Mouse (Mus musculus) MEL (cell line): ENCODE data around the gene Snapc1. TPM values are rescaled to one million over a fixed set of nuclear protein-coding genes. Genes with fewer than 3 reads are reported as not detected.

ENCODE experiments used
- DNase-seq: peaks from one replicate; pipeline ENCODE4 v3.0.0; 2011; ENCODE audit warnings: low read depth, low spot score
- H3K27ac ChIP-seq: 2 replicates; pipeline ENCODE4 v1.5.1; 2012; ENCODE audit warnings: low read depth, mild to moderate bottlenecking, control low read depth, low read length, moderate library complexity; ENCODE audit not compliant: control insufficient read depth
- H3K27me3 ChIP-seq, 2 experiments: fragments of 150-350 bp in 1 of 2; sonication (generic) in 1 of 2; 2 replicates each; pipeline ENCODE4 v1.6.1; 2012; ENCODE audit warnings: low read length in 2 of 2, mild to moderate bottlenecking in 2 of 2, improper control_type of control experiment in 1 of 2, moderate library complexity in 1 of 2; ENCODE audit not compliant: insufficient read depth in 2 of 2, control insufficient read depth in 1 of 2
- H3K36me3 ChIP-seq, 2 experiments: 2 replicates each; pipeline ENCODE4 v1.6.1; 2012 to 2014; ENCODE audit warnings: low read length in 2 of 2, improper control_type of control experiment in 1 of 2, inconsistent platforms in 1 of 2, mild to moderate bottlenecking in 1 of 2; ENCODE audit not compliant: insufficient read depth in 2 of 2, control insufficient read depth in 1 of 2
- H3K4me1 ChIP-seq, 2 experiments: fragments of 150-350 bp in 1 of 2; sonication (generic) in 1 of 2; 2 replicates each; pipeline ENCODE4 v1.6.1; 2012; ENCODE audit warnings: low read length in 2 of 2, improper control_type of control experiment in 1 of 2, mild to moderate bottlenecking in 1 of 2; ENCODE audit not compliant: insufficient read depth in 2 of 2, control insufficient read depth in 1 of 2
- H3K4me3 ChIP-seq, 2 experiments: fragments of 150-350 bp in 1 of 2; sonication (generic) in 1 of 2; 2 replicates each; pipeline ENCODE4 v1.5.1; 2012; ENCODE audit warnings: low read depth in 2 of 2, low read length in 2 of 2, mild to moderate bottlenecking in 2 of 2, moderate library complexity in 2 of 2, control low read depth in 1 of 2, improper control_type of control experiment in 1 of 2; ENCODE audit not compliant: control insufficient read depth in 1 of 2, insufficient read depth in 1 of 2
- H3K79me2 ChIP-seq: 2 replicates; pipeline ENCODE4 v1.6.1; 2012; ENCODE audit warnings: mild to moderate bottlenecking, low read length, moderate library complexity; ENCODE audit not compliant: control insufficient read depth, poor library complexity, insufficient read depth
- H3K9ac ChIP-seq: 2 replicates; pipeline ENCODE4 v1.6.1; 2012; ENCODE audit warnings: low read depth, mild to moderate bottlenecking, control low read depth, low read length, moderate library complexity; ENCODE audit not compliant: control insufficient read depth, poor library complexity, severe bottlenecking
- H3K9me3 ChIP-seq: fragments of 150-350 bp; sonication (generic); replicated peaks from 2 replicates; pipeline ENCODE4 v1.6.1; 2012; ENCODE audit warnings: mild to moderate bottlenecking, low read length, improper control_type of control experiment, moderate library complexity; ENCODE audit not compliant: insufficient read depth
- BHLHE40 ChIP-seq: IDR thresholded peaks from 2 replicates; pipeline ENCODE4 v1.6.1; 2012; ENCODE audit warnings: low read depth, mild to moderate bottlenecking, inconsistent platforms, low read length, improper control_type of control experiment, borderline replicate concordance
- CHD1 ChIP-seq: IDR thresholded peaks from 2 replicates; pipeline ENCODE4 v1.6.1; 2012; ENCODE audit warnings: low read depth, mild to moderate bottlenecking, inconsistent platforms, low read length, improper control_type of control experiment
- CHD2 ChIP-seq: IDR thresholded peaks from 2 replicates; pipeline ENCODE4 v1.6.1; 2011; ENCODE audit warnings: low read length, improper control_type of control experiment
- CTCF ChIP-seq, 3 experiments: IDR thresholded peaks in 2 of 3; conservative IDR thresholded peaks in 1 of 3; 2 replicates each; pipeline ENCODE4 v1.5.1; 2011 to 2012; ENCODE audit warnings: low read length in 3 of 3, low read depth in 2 of 3, mild to moderate bottlenecking in 2 of 3, improper control_type of control experiment in 1 of 3, inconsistent platforms in 1 of 3, mixed read lengths in 1 of 3, moderate library complexity in 1 of 3; ENCODE audit not compliant: control insufficient read depth in 1 of 3, insufficient read depth in 1 of 3, poor library complexity in 1 of 3, severe bottlenecking in 1 of 3
- E2F4 ChIP-seq: IDR thresholded peaks from 2 replicates; pipeline ENCODE4 v1.6.1; 2011; ENCODE audit warnings: low read depth, low read length, improper control_type of control experiment, borderline replicate concordance
- EP300 ChIP-seq, 2 experiments: IDR thresholded peaks; 2 replicates each; pipeline ENCODE4 v1.6.1; 2011; ENCODE audit warnings: improper control_type of control experiment in 2 of 2, low read length in 2 of 2, low read depth in 1 of 2, mild to moderate bottlenecking in 1 of 2
- ETS1 ChIP-seq: IDR thresholded peaks from 2 replicates; pipeline ENCODE4 v1.6.1; 2012; ENCODE audit warnings: low read depth, mild to moderate bottlenecking, inconsistent platforms, low read length, improper control_type of control experiment, moderate library complexity
- GATA1 ChIP-seq: IDR thresholded peaks from 2 replicates; pipeline ENCODE4 v1.6.1; 2011; ENCODE audit warnings: low read depth, low read length, improper control_type of control experiment
- MAFK ChIP-seq: IDR thresholded peaks from 2 replicates; pipeline ENCODE4 v1.6.1; 2011; ENCODE audit warnings: low read depth, mild to moderate bottlenecking, low read length, improper control_type of control experiment, borderline replicate concordance
- MAX ChIP-seq: IDR thresholded peaks from 2 replicates; pipeline ENCODE4 v1.6.1; 2011; ENCODE audit warnings: low read length, improper control_type of control experiment
- MAZ ChIP-seq: IDR thresholded peaks from 2 replicates; pipeline ENCODE4 v1.6.1; 2012; ENCODE audit warnings: low read depth, mild to moderate bottlenecking, inconsistent platforms, low read length, improper control_type of control experiment
- MEF2A ChIP-seq: IDR thresholded peaks from 2 replicates; pipeline ENCODE4 v1.6.1; 2014; ENCODE audit warnings: low read depth, mild to moderate bottlenecking, inconsistent platforms, low read length, improper control_type of control experiment; ENCODE audit not compliant: poor library complexity, insufficient replicate concordance, severe bottlenecking; ENCODE audit errors: extremely low read depth
- MXI1 ChIP-seq: IDR thresholded peaks from 2 replicates; pipeline ENCODE4 v1.6.1; 2011; ENCODE audit warnings: mild to moderate bottlenecking, low read depth, low read length, improper control_type of control experiment
- MYB ChIP-seq: IDR thresholded peaks from 2 replicates; pipeline ENCODE4 v1.6.1; 2011; ENCODE audit warnings: mild to moderate bottlenecking, low read depth, low read length, improper control_type of control experiment
- MYC ChIP-seq: IDR thresholded peaks from 2 replicates; pipeline ENCODE4 v1.6.1; 2011; ENCODE audit warnings: low read depth, mild to moderate bottlenecking, low read length, improper control_type of control experiment, moderate library complexity
- NELFE ChIP-seq: IDR thresholded peaks from 2 replicates; pipeline ENCODE4 v1.6.1; 2011; ENCODE audit warnings: low read depth, low read length, improper control_type of control experiment
- RAD21 ChIP-seq: IDR thresholded peaks from 2 replicates; pipeline ENCODE4 v1.6.1; 2011; ENCODE audit warnings: mild to moderate bottlenecking, low read depth, low read length, improper control_type of control experiment
- RCOR1 ChIP-seq: IDR thresholded peaks from 2 replicates; pipeline ENCODE4 v1.6.1; 2012; ENCODE audit warnings: low read depth, mild to moderate bottlenecking, inconsistent platforms, low read length, improper control_type of control experiment
- SMC3 ChIP-seq: IDR thresholded peaks from 2 replicates; pipeline ENCODE4 v1.6.1; 2011; ENCODE audit warnings: low read depth, low read length, improper control_type of control experiment
- USF2 ChIP-seq, 2 experiments: IDR thresholded peaks; 2 replicates each; pipeline ENCODE4 v1.6.1; 2011 to 2012; ENCODE audit warnings: improper control_type of control experiment in 2 of 2, low read length in 2 of 2, borderline replicate concordance in 1 of 2, inconsistent platforms in 1 of 2, low read depth in 1 of 2, mild to moderate bottlenecking in 1 of 2; ENCODE audit not compliant: insufficient read depth in 1 of 2
- ZC3H11A ChIP-seq: IDR thresholded peaks from 2 replicates; pipeline ENCODE4 v1.6.1; 2012; ENCODE audit warnings: low read depth, mild to moderate bottlenecking, inconsistent platforms, low read length, improper control_type of control experiment
- ZKSCAN1 ChIP-seq: IDR thresholded peaks from 2 replicates; pipeline ENCODE4 v1.6.1; 2012; ENCODE audit warnings: low read depth, mild to moderate bottlenecking, inconsistent platforms, low read length, improper control_type of control experiment, moderate library complexity
- ZNF384 ChIP-seq: IDR thresholded peaks from 2 replicates; pipeline ENCODE4 v1.6.1; 2012; ENCODE audit warnings: low read depth, mild to moderate bottlenecking, inconsistent platforms, low read length, improper control_type of control experiment
- polyA plus RNA-seq, 2 experiments: library from polyadenylated mRNA; stranded (reverse) in 1 of 2; unstranded in 1 of 2; fragments of >175 nt in 1 of 2; fragments of >200 nt in 1 of 2; gene quantifications; 2 replicates each; pipeline versions ENCODE4 v1.2.1 to v1.2.4; 2012; ENCODE audit warnings: low replicate concordance in 2 of 2, low read depth in 1 of 2; ENCODE audit not compliant: insufficient read length in 2 of 2, insufficient read depth in 1 of 2, missing spikeins in 1 of 2
- total RNA-seq: library from RNA; depleted of rRNA; stranded (reverse); fragments of 300-350 nt; gene quantifications from 2 replicates; pipeline ENCODE4 v1.2.3, GENCODE M21; 2012

The Snapc1 gene
- total and polyA plus RNA-seq, 3 experiments: 13.7 to 19.2 TPM; not detected in 1

GRCm38 (mm10) chr12:73989594-73989993, 25.3 kb downstream of the Snapc1 start:
- Histone ChIP-seq H3K79me2 (no peaks in the 10 kb centered on the region), H3K4me3 (no peak overlapping the region), H3K27me3 (no peaks in the 10 kb centered on the region; a peak in 1 of 4 replicates), H3K27ac (no peak overlapping the region), H3K4me1 (no peaks in the 10 kb centered on the region), H3K36me3 (no peaks in the 10 kb centered on the region; a peak in 1 of 4 replicates), H3K9me3 (no peaks in the 10 kb centered on the region), H3K9ac (no peak overlapping the region)
- TF ChIP-seq MXI1 (no peak), SMC3 (peak; percentile 86), MAFK (no peak), ZC3H11A (peak; percentile 54), RAD21 (peak; percentile 57), CTCF (IDR thresholded peaks at IDR 0.05 in 2 of 3, conservative IDR thresholded peaks at IDR 0.05 in 1 of 3; ENCODE audit: control insufficient read depth in 1 of 3, insufficient read depth in 1 of 3, low read depth in 2 of 3, low read length in 3 of 3, poor library complexity in 1 of 3, severe bottlenecking in 1 of 3) (peak; percentile 72 to 80 (median 72))
- peak; percentile 71 for DNase-seq

- Histone ChIP-seq H3K27me3 (peaks cover 0 to 1% of the 10 kb centered on the region in 2 experiments; a peak in 2 of 4 replicates), H3K4me1 (no peaks in the 10 kb centered on the region)
Observed at GRCm38 (mm10) chr12:73996906-73997296, 32.6 kb downstream of the Snapc1 start.

GRCm38 (mm10) chr12:73997297-73998127, 33.2 kb downstream of the Snapc1 start, which contains the start of gene Syt16:
Gene Syt16, plus strand, starts transcription at chr12:73997661.
- H3K4me1 ChIP-seq: no peaks in the 10 kb centered on the region
- no peak within 1 kb of the TSS for H3K27ac ChIP-seq
- H3K4me3 ChIP-seq: no peak within 1 kb of the TSS
- no peaks in the 10 kb centered on the region for H3K36me3 ChIP-seq
- H3K9me3 ChIP-seq: no peaks in the 10 kb centered on the region
- H3K79me2 ChIP-seq: no peaks in the 10 kb centered on the region
- H3K9ac ChIP-seq: no peak within 1 kb of the TSS
- no peak for DNase-seq
- H3K27me3 ChIP-seq: peaks cover 0 to 1% of the 10 kb centered on the region in 2 experiments; a peak in 2 of 4 replicates
- no peak for TF ChIP-seq MXI1
- no peak for TF ChIP-seq GATA1
- no peak for TF ChIP-seq NELFE
- no peak for TF ChIP-seq ZNF384
- TF ChIP-seq E2F4: no peak
- TF ChIP-seq ZKSCAN1: no peak
- no peak for TF ChIP-seq RCOR1
- TF ChIP-seq CHD1: no peak
- TF ChIP-seq RAD21: no peak
- no peak for TF ChIP-seq MYC
- no peak for TF ChIP-seq MEF2A
- TF ChIP-seq SMC3: no peak
- no peak for TF ChIP-seq CHD2
- no peak for TF ChIP-seq ETS1
- TF ChIP-seq MYB: no peak
- TF ChIP-seq EP300 (IDR thresholded peaks at IDR 0.05; ENCODE audit: low read depth in 1 of 2, low read length in 2 of 2): no peak

More at GRCm38 (mm10) chr12:73996906-73997296, 32.6 kb downstream of the Snapc1 start:
- no peak overlapping the region for H3K9ac ChIP-seq
- H3K79me2 ChIP-seq: no peaks in the 10 kb centered on the region
- no peak overlapping the region for H3K4me3 ChIP-seq
- no peak for DNase-seq
- H3K9me3 ChIP-seq: no peaks in the 10 kb centered on the region
- no peak overlapping the region for H3K27ac ChIP-seq
- H3K36me3 ChIP-seq: no peaks in the 10 kb centered on the region
- TF ChIP-seq MEF2A (no peak), USF2 (IDR thresholded peaks at IDR 0.05; ENCODE audit: borderline replicate concordance in 1 of 2, insufficient read depth in 1 of 2, low read depth in 1 of 2, low read length in 2 of 2) (no peak), GATA1 (no peak), BHLHE40 (no peak), EP300 (IDR thresholded peaks at IDR 0.05; ENCODE audit: low read depth in 1 of 2, low read length in 2 of 2) (no peak), MAZ (no peak), MXI1 (no peak), MAX (no peak)
